Mouse (Mus musculus) MEL (cell line): ENCODE measurements around the gene Wwc1. TPM values are rescaled to one million over a fixed set of nuclear protein-coding genes. Genes with fewer than 3 reads are reported as not detected.
A peak's percentile ranks its signal among the peaks of the same experiment; 100 is the strongest.
"Not testable (repeated sequence)": the region's sequence is repeated elsewhere in the genome, so short reads cannot be mapped to it uniquely, and the experiment has no call there.

Experiments used
- DNase-seq: peaks from one replicate; pipeline ENCODE4 v3.0.0; 2011; ENCODE audit warnings: low read depth, low spot score
- H3K27ac ChIP-seq: 2 replicates; pipeline ENCODE4 v1.5.1; 2012; ENCODE audit warnings: low read depth, mild to moderate bottlenecking, control low read depth, low read length, moderate library complexity; ENCODE audit not compliant: control insufficient read depth
- H3K27me3 ChIP-seq, 2 experiments: fragments of 150-350 bp in 1 of 2; sonication (generic) in 1 of 2; 2 replicates each; pipeline ENCODE4 v1.6.1; 2012; ENCODE audit warnings: low read length in 2 of 2, mild to moderate bottlenecking in 2 of 2, improper control_type of control experiment in 1 of 2, moderate library complexity in 1 of 2; ENCODE audit not compliant: insufficient read depth in 2 of 2, control insufficient read depth in 1 of 2
- H3K36me3 ChIP-seq, 2 experiments: 2 replicates each; pipeline ENCODE4 v1.6.1; 2012 to 2014; ENCODE audit warnings: low read length in 2 of 2, improper control_type of control experiment in 1 of 2, inconsistent platforms in 1 of 2, mild to moderate bottlenecking in 1 of 2; ENCODE audit not compliant: insufficient read depth in 2 of 2, control insufficient read depth in 1 of 2
- H3K4me1 ChIP-seq, 2 experiments: fragments of 150-350 bp in 1 of 2; sonication (generic) in 1 of 2; 2 replicates each; pipeline ENCODE4 v1.6.1; 2012; ENCODE audit warnings: low read length in 2 of 2, improper control_type of control experiment in 1 of 2, mild to moderate bottlenecking in 1 of 2; ENCODE audit not compliant: insufficient read depth in 2 of 2, control insufficient read depth in 1 of 2
- H3K4me3 ChIP-seq, 2 experiments: fragments of 150-350 bp in 1 of 2; sonication (generic) in 1 of 2; 2 replicates each; pipeline ENCODE4 v1.5.1; 2012; ENCODE audit warnings: low read depth in 2 of 2, low read length in 2 of 2, mild to moderate bottlenecking in 2 of 2, moderate library complexity in 2 of 2, control low read depth in 1 of 2, improper control_type of control experiment in 1 of 2; ENCODE audit not compliant: control insufficient read depth in 1 of 2, insufficient read depth in 1 of 2
- H3K79me2 ChIP-seq: 2 replicates; pipeline ENCODE4 v1.6.1; 2012; ENCODE audit warnings: mild to moderate bottlenecking, low read length, moderate library complexity; ENCODE audit not compliant: control insufficient read depth, poor library complexity, insufficient read depth
- H3K9ac ChIP-seq: 2 replicates; pipeline ENCODE4 v1.6.1; 2012; ENCODE audit warnings: low read depth, mild to moderate bottlenecking, control low read depth, low read length, moderate library complexity; ENCODE audit not compliant: control insufficient read depth, poor library complexity, severe bottlenecking
- H3K9me3 ChIP-seq: fragments of 150-350 bp; sonication (generic); replicated peaks from 2 replicates; pipeline ENCODE4 v1.6.1; 2012; ENCODE audit warnings: mild to moderate bottlenecking, low read length, improper control_type of control experiment, moderate library complexity; ENCODE audit not compliant: insufficient read depth
- CHD1 ChIP-seq: IDR thresholded peaks from 2 replicates; pipeline ENCODE4 v1.6.1; 2012; ENCODE audit warnings: low read depth, mild to moderate bottlenecking, inconsistent platforms, low read length, improper control_type of control experiment
- CHD2 ChIP-seq: IDR thresholded peaks from 2 replicates; pipeline ENCODE4 v1.6.1; 2011; ENCODE audit warnings: low read length, improper control_type of control experiment
- CTCF ChIP-seq, 3 experiments: IDR thresholded peaks in 2 of 3; conservative IDR thresholded peaks in 1 of 3; 2 replicates each; pipeline ENCODE4 v1.5.1; 2011 to 2012; ENCODE audit warnings: low read length in 3 of 3, low read depth in 2 of 3, mild to moderate bottlenecking in 2 of 3, improper control_type of control experiment in 1 of 3, inconsistent platforms in 1 of 3, mixed read lengths in 1 of 3, moderate library complexity in 1 of 3; ENCODE audit not compliant: control insufficient read depth in 1 of 3, insufficient read depth in 1 of 3, poor library complexity in 1 of 3, severe bottlenecking in 1 of 3
- E2F4 ChIP-seq: IDR thresholded peaks from 2 replicates; pipeline ENCODE4 v1.6.1; 2011; ENCODE audit warnings: low read depth, low read length, improper control_type of control experiment, borderline replicate concordance
- GATA1 ChIP-seq: IDR thresholded peaks from 2 replicates; pipeline ENCODE4 v1.6.1; 2011; ENCODE audit warnings: low read depth, low read length, improper control_type of control experiment
- MAFK ChIP-seq: IDR thresholded peaks from 2 replicates; pipeline ENCODE4 v1.6.1; 2011; ENCODE audit warnings: low read depth, mild to moderate bottlenecking, low read length, improper control_type of control experiment, borderline replicate concordance
- MYB ChIP-seq: IDR thresholded peaks from 2 replicates; pipeline ENCODE4 v1.6.1; 2011; ENCODE audit warnings: mild to moderate bottlenecking, low read depth, low read length, improper control_type of control experiment
- MYC ChIP-seq: IDR thresholded peaks from 2 replicates; pipeline ENCODE4 v1.6.1; 2011; ENCODE audit warnings: low read depth, mild to moderate bottlenecking, low read length, improper control_type of control experiment, moderate library complexity
- NELFE ChIP-seq: IDR thresholded peaks from 2 replicates; pipeline ENCODE4 v1.6.1; 2011; ENCODE audit warnings: low read depth, low read length, improper control_type of control experiment
- POLR2AphosphoS2 ChIP-seq: IDR thresholded peaks from 2 replicates; pipeline ENCODE4 v1.6.1; 2011; ENCODE audit warnings: low read length, improper control_type of control experiment
- RAD21 ChIP-seq: IDR thresholded peaks from 2 replicates; pipeline ENCODE4 v1.6.1; 2011; ENCODE audit warnings: mild to moderate bottlenecking, low read depth, low read length, improper control_type of control experiment
- SIN3A ChIP-seq: IDR thresholded peaks from 2 replicates; pipeline ENCODE4 v1.6.1; 2012; ENCODE audit warnings: low read length, improper control_type of control experiment, inconsistent platforms
- SMC3 ChIP-seq: IDR thresholded peaks from 2 replicates; pipeline ENCODE4 v1.6.1; 2011; ENCODE audit warnings: low read depth, low read length, improper control_type of control experiment
- TAL1 ChIP-seq: IDR thresholded peaks from 2 replicates; pipeline ENCODE4 v1.6.1; 2012; ENCODE audit warnings: mild to moderate bottlenecking, inconsistent platforms, low read length, moderate library complexity, mixed read lengths
- USF1 ChIP-seq: IDR thresholded peaks from 2 replicates; pipeline ENCODE4 v1.6.1; 2014; ENCODE audit warnings: low read depth, mild to moderate bottlenecking, inconsistent platforms, low read length, improper control_type of control experiment, moderate library complexity
- ZC3H11A ChIP-seq: IDR thresholded peaks from 2 replicates; pipeline ENCODE4 v1.6.1; 2012; ENCODE audit warnings: low read depth, mild to moderate bottlenecking, inconsistent platforms, low read length, improper control_type of control experiment
- polyA plus RNA-seq, 2 experiments: library from polyadenylated mRNA; stranded (reverse) in 1 of 2; unstranded in 1 of 2; fragments of >175 nt in 1 of 2; fragments of >200 nt in 1 of 2; gene quantifications; 2 replicates each; pipeline versions ENCODE4 v1.2.1 to v1.2.4; 2012; ENCODE audit warnings: low replicate concordance in 2 of 2, low read depth in 1 of 2; ENCODE audit not compliant: insufficient read length in 2 of 2, insufficient read depth in 1 of 2, missing spikeins in 1 of 2
- total RNA-seq: library from RNA; depleted of rRNA; stranded (reverse); fragments of 300-350 nt; gene quantifications from 2 replicates; pipeline ENCODE4 v1.2.3, GENCODE M21; 2012

Wwc1 gene
- total and polyA plus RNA-seq, 3 experiments, result 0.39 to 0.46 TPM; not detected in 1

DNA sequence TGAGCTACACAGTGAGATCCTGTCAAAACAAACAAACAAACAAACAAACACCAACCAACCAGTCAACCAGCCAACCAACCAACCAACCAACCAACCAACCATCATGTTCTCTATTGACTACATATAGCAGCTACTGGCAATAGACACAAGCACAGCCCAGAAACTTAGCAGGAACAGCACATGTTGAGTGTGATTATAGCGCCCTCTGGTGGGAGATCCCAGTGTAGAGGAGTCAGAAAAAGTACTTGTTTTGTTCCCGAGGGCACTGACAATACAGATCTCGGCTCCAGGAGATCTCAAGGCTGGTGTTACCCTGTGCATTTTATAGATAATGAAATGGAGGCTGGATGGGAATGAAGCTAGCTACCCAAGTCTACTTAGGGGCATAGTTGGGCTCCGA is 127.6 kb downstream of the Wwc1 start:
- no peak overlapping the region for H3K27ac ChIP-seq
- no peak overlapping the region for H3K4me3 ChIP-seq
- no peaks in the 10 kb centered on the region for H3K79me2 ChIP-seq
- no peak for TF ChIP-seq GATA1
- TF ChIP-seq ZC3H11A, result peak; percentile 58
- TF ChIP-seq MYC, result 0 out of 2 replicates have a peak, but pooled peaks have one; percentile 46
- TF ChIP-seq POLR2AphosphoS2, result no peak
- TF ChIP-seq SMC3, result peak; percentile 81
- TF ChIP-seq NELFE, result no peak
- no peak for TF ChIP-seq CHD1
- peak; percentile 77 for TF ChIP-seq RAD21
- no peak for TF ChIP-seq TAL1
- TF ChIP-seq MAFK, result no peak
- peak; percentile 49 to 79 (median 53) for TF ChIP-seq CTCF (IDR thresholded peaks at IDR 0.05 in 2 of 3, conservative IDR thresholded peaks at IDR 0.05 in 1 of 3; ENCODE audit: control insufficient read depth in 1 of 3, insufficient read depth in 1 of 3, low read depth in 2 of 3, low read length in 3 of 3, poor library complexity in 1 of 3, severe bottlenecking in 1 of 3)
- TF ChIP-seq CHD2, result no peak
- TF ChIP-seq, all 39 proteins: peak for 5
- Histone ChIP-seq H3K27me3 (no peaks in the 10 kb centered on the region), H3K9ac (no peak overlapping the region), H3K36me3 (no peaks in the 10 kb centered on the region), H3K4me1 (no peaks in the 10 kb centered on the region), H3K9me3 (no peaks in the 10 kb centered on the region)
- DNase-seq, result peak; percentile 74

DNA sequence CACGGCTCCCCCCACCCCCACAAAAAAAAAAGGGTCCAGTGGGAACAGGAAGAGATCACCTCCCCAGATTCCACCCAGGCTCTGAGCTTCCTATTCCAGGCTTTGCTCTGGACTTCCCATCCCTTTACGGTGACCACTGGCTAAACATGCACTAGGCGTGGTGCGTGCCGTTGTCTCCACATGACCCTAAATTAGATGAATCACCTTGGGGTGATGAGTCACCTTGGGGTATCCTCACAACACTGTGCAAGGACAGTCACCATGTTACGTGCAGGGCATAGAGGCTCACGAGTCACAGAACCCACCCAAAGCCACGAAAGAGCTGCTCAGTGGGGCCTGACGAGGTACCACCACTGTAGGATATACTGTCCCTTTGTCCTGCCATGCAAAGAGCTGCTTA is 136.0 kb downstream of the Wwc1 start:
- Histone ChIP-seq H3K27ac (no peak overlapping the region), H3K9me3 (no peaks in the 10 kb centered on the region), H3K4me3 (no peak overlapping the region), H3K27me3 (peaks cover 0 to 2% of the 10 kb centered on the region in 2 experiments; a peak in 2 of 4 replicates), H3K79me2 (no peaks in the 10 kb centered on the region), H3K4me1 (peaks cover 0 to 6% of the 10 kb centered on the region in 2 experiments; a peak in 1 of 4 replicates), H3K9ac (no peak overlapping the region), H3K36me3 (no peaks in the 10 kb centered on the region)
- TF ChIP-seq CHD2, result no peak
- TF ChIP-seq SIN3A, result no peak
- no peak for TF ChIP-seq ZC3H11A
- no peak for TF ChIP-seq E2F4
- no peak for TF ChIP-seq POLR2AphosphoS2
- no peak for TF ChIP-seq USF1
- TF ChIP-seq MYB, result no peak
- DNase-seq, result no peak

DNA sequence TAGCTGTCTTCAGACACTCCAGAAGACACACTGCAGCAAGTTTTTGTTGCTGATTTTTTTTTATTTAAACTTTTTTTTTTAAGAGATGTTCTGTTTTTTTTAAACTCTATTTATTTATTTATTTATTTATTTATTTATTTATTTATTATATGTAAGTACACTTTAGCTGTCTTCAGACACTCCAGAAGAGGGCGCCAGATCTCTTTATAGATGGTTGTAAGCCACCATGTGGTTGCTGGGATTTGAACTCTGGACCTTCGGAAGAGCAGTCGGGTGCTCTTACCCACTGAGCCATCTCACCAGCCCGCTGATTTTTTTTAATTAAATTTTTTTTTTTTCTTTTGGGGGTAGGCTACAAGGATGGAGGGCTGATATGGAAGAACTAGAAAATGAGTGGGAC is 137.8 kb downstream of the Wwc1 start:
- H3K4me1 ChIP-seq, result peaks cover 3 to 11% of the 10 kb centered on the region in 2 experiments; a peak in 3 of 4 replicates
- H3K27ac ChIP-seq, H3K4me3 ChIP-seq, H3K9ac ChIP-seq, H3K27me3 ChIP-seq, H3K36me3 ChIP-seq, H3K79me2 ChIP-seq, H3K9me3 ChIP-seq: not testable (repeated sequence)
- peak; percentile 64 for DNase-seq
